Mouse (Mus musculus) heart, postnatal 10 days (tissue): ENCODE results near the gene Ampd3. TPM values are rescaled to one million over a fixed set of nuclear protein-coding genes. Genes with fewer than 3 reads are reported as not detected.
A peak's percentile ranks its signal among the peaks of the same experiment; 100 is the strongest.

Experiments
- DNase-seq, 2 experiments: peaks; one replicate each; pipeline ENCODE4 v3.0.0; 2021
- intact Hi-C: fragments of 180-260 bp; cut with DNase I; formaldehyde crosslinking; loops from one replicate; pipeline ENCODE4 v1.15.1; 2025
- total RNA-seq, 2 experiments: library from RNA; stranded (reverse); gene quantifications; 2 replicates each; pipeline ENCODE4 v1.2.3; 2021

The Ampd3 gene
- total RNA-seq, result 10 to 100 TPM; 37.7 to 39.2 TPM

DNA sequence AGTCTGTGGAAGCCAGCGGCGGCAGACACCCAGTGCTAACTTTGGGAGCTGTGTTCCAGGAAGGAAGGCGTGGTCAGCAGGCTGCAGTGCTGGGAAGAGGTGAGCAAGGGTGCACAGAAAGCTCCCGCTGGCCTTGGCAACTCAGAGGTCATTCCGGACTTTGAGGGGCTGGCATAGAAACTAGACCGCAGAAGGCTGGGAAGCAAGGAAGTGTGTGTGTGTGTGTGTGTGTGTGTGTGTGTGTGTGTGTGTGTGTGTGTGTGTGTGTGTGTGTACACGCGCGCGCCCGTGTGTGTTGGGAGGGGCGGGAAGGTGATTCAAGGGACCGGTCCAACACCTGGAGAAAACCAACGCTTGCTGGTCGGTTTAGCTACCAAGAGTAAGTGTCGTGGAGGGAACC lies at the start of gene Ampd3:
TSS of gene Ampd3 (plus strand) at position 206 of the 400 bp plus-strand sequence.
- peak; percentile 57 to 62 for DNase-seq
- intact Hi-C loops, result loop anchor here (2.0 kb wide), 1 partner anchor 41 kb away; no protein-coding TSS in a partner anchor

DNA sequence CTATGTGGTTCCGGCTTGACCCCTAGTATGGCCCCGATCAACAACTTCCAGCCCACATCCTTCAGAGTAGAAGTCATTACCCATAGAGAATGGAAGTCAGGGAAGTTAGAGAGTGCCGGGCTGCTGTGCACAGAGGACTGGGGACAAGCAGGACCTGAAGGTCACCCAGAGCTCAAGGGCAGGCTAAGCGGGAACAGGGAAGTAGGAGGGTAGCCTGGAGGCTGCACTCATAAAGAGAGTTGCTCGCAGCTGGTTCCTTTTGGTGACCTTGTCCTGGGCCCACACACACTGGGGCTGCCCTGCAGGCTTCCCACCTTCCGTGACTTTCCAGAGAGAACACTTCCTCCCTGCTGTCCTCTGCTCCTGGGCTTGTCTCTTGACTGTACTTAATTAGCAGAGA lies 49.5 kb upstream of the Ampd3 start:
- no peak for DNase-seq
- intact Hi-C loops, result loop anchor here (10.0 kb wide), 1 partner anchor 174 kb away; no protein-coding TSS in a partner anchor

DNA sequence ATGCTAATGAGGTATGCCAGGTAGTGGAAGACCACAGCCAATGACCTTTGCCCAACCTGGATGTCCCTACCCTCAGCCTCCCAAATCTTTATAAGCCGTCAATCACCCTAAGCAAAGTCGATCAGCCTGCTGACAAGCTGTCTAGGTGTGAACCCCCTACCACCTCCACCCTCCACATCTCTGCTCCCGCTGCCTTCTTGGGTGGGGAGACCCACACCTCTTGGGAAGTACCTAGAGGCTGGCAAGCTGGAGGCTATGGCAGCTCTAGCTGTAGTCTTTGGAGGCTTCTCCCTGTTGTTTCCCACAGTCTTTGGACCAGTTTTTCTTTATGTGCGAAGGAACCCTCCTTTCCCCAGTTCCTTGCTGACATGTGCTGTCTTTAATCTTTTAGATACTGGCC lies 48.1 kb upstream of the Ampd3 start:
- DNase-seq, result no peak
- intact Hi-C loops, result loop anchor here (5.0 to 10.0 kb wide), 2 partner anchors 175 to 222 kb away; no protein-coding TSS in a partner anchor

DNA sequence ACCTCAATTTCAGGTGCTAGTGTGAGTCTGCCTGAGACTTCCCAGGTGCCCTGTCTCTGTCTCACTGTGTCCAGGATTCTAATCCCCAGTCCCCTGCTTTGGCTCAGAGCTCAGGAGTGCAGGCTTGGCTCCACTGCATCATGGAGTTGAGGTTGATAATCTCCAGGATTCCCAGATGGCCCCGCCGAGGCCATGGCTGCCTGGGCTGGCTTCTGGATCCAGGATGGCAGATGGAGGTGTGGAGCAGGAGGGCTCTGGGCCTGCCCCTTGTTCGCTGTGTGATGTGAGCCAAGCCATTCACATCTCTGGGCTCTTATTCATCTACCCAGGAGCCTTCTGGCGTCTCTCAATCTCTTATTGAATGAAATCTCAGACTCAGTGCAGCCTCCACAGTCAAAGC lies 45.8 kb upstream of the Ampd3 start:
- intact Hi-C loops, result loop anchor here (5.0 kb wide), 1 partner anchor 220 kb away; no protein-coding TSS in a partner anchor
- DNase-seq, result no peak

DNA sequence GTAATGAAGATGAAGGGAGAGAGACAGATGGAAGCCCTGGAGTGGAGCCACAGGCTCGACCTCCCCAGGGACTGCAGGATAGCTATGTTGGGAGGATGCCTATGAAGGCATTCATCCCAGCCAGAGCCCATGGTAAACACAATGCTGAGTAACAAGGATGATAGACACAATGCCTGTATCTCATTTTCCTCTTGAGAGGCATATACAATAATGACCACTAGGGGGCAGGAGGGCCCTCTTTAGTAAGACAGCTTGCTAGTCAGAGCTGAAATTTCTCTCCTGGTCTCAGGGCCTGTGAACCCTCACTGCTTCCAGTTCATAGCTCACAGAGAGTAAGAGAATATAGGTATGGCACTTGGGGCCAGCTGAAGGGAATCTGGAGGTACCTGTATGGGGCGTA lies 41.0 kb upstream of the Ampd3 start:
- DNase-seq, result peak; percentile 71 to 77
- intact Hi-C loops, result loop anchor here (1.0 to 2.0 kb wide), 3 partner anchors 42 to 288 kb away; partner anchors contain the start of gene Ampd3

GRCm38 (mm10) chr7:110728876-110729275 lies 39.1 kb upstream of the Ampd3 start:
- DNase-seq, result no peak
- intact Hi-C loops, result no loop called here

GRCm38 (mm10) chr7:110729295-110729694 lies 38.7 kb upstream of the Ampd3 start:
- intact Hi-C loops, result no loop called here
- no peak for DNase-seq

- intact Hi-C loops, result no loop called here
- no peak for DNase-seq
Measured at GRCm38 (mm10) chr7:110731091-110731967, 36.7 kb upstream of the Ampd3 start.

GRCm38 (mm10) chr7:110732001-110732632 lies 35.9 kb upstream of the Ampd3 start:
- intact Hi-C loops, result no loop called here
- no peak for DNase-seq

- intact Hi-C loops, result no loop called here
- DNase-seq, result no peak
Measured at GRCm38 (mm10) chr7:110736914-110737313, 31.1 kb upstream of the Ampd3 start.

DNA sequence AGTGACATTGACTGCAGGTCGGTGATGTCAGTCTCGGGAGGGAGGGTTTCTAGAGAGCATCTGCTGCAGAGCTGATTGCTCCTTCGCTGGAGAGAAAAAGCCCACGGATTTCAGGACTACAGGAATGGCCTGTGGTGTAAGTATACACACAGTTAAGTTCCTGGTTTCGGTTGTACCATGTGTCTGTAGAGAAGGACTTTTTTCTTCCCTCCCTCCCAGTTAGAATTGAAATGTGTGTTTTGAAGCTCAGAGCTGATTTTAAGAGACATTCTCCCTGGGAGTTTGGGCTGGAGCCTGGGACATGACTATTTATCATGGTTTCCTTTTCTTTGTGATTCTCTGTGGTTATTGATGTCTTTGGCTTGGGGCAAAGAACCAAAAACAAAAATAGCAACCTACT lies 28.2 kb upstream of the Ampd3 start:
- intact Hi-C loops, result no loop called here
- DNase-seq, result no peak

DNA sequence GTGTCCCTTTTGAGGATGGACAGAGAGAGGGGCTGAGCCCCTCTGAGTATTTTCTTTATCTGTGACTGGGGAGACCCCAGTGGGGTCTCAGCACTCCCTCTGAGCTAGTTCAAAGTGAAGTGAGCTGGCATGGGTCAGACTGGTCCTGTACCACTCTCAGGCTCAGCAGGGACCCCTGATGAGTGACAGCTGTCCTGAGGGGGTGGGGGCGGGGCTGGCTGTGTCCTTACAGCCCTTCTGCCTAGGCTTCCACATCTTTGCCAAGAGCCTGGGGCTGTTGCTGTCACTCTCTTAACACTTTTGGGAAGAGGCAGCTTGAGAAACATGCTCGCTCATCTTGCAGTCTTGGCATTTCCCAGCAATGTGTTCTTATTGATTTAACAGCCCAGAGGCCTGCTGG lies 27.8 kb upstream of the Ampd3 start:
- DNase-seq, result no peak
- intact Hi-C loops, result no loop called here

- intact Hi-C loops, result no loop called here
- no peak for DNase-seq
Measured at GRCm38 (mm10) chr7:110742022-110742421, 26.0 kb upstream of the Ampd3 start.

DNA sequence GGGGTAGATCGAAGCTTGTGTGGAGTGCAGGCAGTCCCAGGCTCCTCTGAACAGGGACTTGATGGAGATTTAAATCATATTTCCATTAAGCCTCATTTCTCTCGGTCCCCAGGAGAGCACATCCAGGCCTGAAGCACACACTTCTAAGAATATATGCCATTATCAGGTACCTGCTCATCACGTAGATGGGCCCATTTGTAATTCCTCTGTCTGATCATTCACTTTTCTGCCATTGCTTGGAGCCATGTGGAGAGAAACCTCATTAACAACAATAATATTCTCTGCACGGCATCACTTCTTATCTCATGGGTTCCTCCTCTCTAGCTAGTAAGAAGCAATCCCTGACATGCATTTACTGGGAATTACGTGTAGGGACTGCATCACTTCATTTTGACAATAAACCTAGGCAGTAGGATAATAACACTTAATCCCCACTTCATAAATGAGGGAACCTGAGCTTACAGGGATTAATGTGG lies 21.9 kb upstream of the Ampd3 start:
- DNase-seq, result no peak
- intact Hi-C loops, result no loop called here

- no peak for DNase-seq
- intact Hi-C loops, result no loop called here
Measured at GRCm38 (mm10) chr7:110746809-110747208, 21.2 kb upstream of the Ampd3 start.

DNA sequence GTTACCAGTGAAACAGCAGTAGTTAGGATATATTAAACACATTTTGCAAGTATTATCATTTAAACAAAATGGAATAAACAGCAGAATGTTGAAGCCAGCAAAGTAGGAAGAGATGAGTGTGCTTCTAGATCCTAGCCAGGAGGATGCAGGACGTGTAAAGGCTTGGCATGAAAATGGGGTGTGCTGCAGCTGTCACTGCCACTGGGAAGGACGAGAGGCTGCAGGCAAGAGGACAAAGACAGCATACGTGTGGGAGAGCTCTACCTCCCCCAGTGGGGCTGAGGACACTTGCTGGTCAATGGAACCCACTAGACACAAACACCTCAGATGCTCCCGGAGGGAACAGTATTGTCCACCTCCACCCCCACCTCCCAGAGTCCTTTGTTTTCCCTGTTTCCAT lies 17.2 kb upstream of the Ampd3 start:
- no peak for DNase-seq
- intact Hi-C loops, result no loop called here

DNA sequence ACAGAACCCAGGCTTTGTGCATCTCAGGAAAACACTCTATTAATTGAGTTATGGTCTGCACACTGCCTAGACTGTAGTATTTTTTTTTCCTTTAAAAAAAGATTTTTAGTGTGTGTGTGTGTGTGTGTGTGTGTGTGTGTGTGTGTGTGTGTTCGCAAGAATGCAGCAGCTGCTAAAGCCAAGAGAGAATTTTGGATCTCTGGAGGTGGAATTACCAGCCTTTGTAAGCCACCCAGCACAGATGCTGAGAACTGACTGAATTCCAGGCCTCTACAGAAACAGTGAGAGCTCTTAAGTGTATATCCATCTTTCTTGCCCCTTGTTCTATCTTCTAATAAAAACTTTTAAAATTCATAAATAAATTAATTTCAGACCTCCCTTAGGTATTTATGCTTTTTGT lies 16.4 kb upstream of the Ampd3 start:
- DNase-seq, result no peak
- intact Hi-C loops, result no loop called here

GRCm38 (mm10) chr7:110753310-110753709 lies 14.7 kb upstream of the Ampd3 start:
- no peak for DNase-seq
- intact Hi-C loops, result no loop called here

GRCm38 (mm10) chr7:110753926-110754330 lies 14.1 kb upstream of the Ampd3 start:
- intact Hi-C loops, result no loop called here
- no peak for DNase-seq

DNA sequence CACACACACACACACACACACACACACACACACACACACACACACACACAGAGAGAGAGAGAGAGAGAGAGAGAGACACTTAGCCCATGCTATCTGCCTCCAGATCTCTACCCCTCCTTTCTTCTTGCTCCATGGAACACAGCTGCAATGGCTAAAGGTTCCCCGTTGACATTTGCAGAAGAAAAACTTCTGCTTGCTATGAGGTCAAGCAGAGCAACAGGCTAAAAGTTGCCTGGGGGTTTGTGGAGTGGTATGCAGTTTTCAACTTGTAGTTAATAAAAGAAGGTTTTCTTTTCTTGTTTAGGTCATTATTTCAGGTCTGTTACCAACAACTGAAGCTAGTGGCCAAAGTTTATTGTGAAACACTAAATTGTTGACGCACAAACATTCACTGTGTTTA lies 11.6 kb upstream of the Ampd3 start:
- intact Hi-C loops, result no loop called here
- no peak for DNase-seq

DNA sequence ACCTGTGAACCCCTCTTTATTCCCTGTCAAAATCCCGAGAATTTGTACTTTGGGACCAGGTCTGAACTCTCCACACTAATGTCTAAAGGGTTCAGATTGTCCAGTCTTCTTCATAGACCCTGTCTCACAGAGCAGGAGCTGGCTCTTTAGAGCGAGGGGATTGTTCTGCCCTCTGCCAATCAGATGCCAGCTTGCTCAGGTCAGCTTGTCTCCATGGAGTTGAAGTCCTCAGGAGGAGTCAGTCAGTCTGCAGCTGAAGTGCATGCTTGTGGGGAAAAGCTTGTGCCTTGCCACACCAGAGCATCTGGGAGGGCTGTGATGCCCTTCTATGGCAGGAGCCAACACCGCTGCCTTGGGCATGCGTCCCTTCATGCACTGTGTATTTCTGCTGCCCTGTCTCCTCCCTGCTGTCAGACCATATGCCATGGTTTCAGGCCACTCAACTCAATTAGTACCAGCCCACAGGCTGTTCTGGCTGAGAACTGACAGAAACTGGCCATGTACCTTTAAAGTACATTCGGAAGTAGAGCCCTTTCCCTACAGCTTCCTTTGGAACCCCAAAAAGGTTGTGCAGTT lies 5.3 kb upstream of the Ampd3 start:
- no peak for DNase-seq
- intact Hi-C loops, result no loop called here
